Mouse (Mus musculus): ENCODE measurements around the gene Vsig2.

Vsig2 gene

GRCm38 (mm10) chr9:37560617-37561016 is 21.6 kb downstream of the Vsig2 start:
- DNase-seq (ENCODE audit: inconsistent ontology term): no peak

GRCm38 (mm10) chr9:37563805-37564204 is 24.8 kb downstream of the Vsig2 start:
- no peak for DNase-seq (ENCODE audit: inconsistent ontology term)

- DNase-seq (ENCODE audit: inconsistent ontology term): no peak
These were observed 28.0 kb downstream of the Vsig2 start for GRCm38 (mm10) chr9:37567019-37567418.

GRCm38 (mm10) chr9:37567454-37567853 is 28.4 kb downstream of the Vsig2 start:
- no peak for DNase-seq (ENCODE audit: inconsistent ontology term)

GRCm38 (mm10) chr9:37567892-37568604 is 29.0 kb downstream of the Vsig2 start:
- DNase-seq (ENCODE audit: inconsistent ontology term): no peak

- DNase-seq (ENCODE audit: inconsistent ontology term): no peak
These were observed 29.7 kb downstream of the Vsig2 start for GRCm38 (mm10) chr9:37568605-37569214.

- no peak for DNase-seq (ENCODE audit: inconsistent ontology term)
These were observed 30.3 kb downstream of the Vsig2 start for GRCm38 (mm10) chr9:37569231-37569835.

GRCm38 (mm10) chr9:37572204-37572876 is 33.3 kb downstream of the Vsig2 start:
- DNase-seq (ENCODE audit: inconsistent ontology term): no peak

- peak; percentile 48 for DNase-seq (ENCODE audit: inconsistent ontology term)
These were observed 37.4 kb downstream of the Vsig2 start for GRCm38 (mm10) chr9:37576436-37576930.

GRCm38 (mm10) chr9:37583594-37583993 is 44.5 kb downstream of the Vsig2 start:
- no peak for DNase-seq (ENCODE audit: inconsistent ontology term)

- DNase-seq (ENCODE audit: inconsistent ontology term): no peak
These were observed 47.7 kb downstream of the Vsig2 start for GRCm38 (mm10) chr9:37586718-37587117.

- no peak for DNase-seq (ENCODE audit: inconsistent ontology term)
These were observed 51.3 kb downstream of the Vsig2 start for GRCm38 (mm10) chr9:37590381-37590780.

GRCm38 (mm10) chr9:37592025-37592424 is 53.0 kb downstream of the Vsig2 start:
- DNase-seq (ENCODE audit: inconsistent ontology term): no peak

- no peak for DNase-seq (ENCODE audit: inconsistent ontology term)
These were observed 53.6 kb downstream of the Vsig2 start for GRCm38 (mm10) chr9:37592633-37593032.

GRCm38 (mm10) chr9:37593690-37594089 is 54.6 kb downstream of the Vsig2 start:
- DNase-seq (ENCODE audit: inconsistent ontology term): no peak
